Mouse (Mus musculus) MEL (cell line): ENCODE measurements at regions not wholly inside any gene's neighbourhood (a gene's known extent, or its start where the extent isn't known, plus 50 kb on each side); places are given as distances from the start of the nearest gene placed in this dataset.

Experiments
- DNase-seq: peaks from one replicate; pipeline ENCODE4 v3.0.0; 2011; ENCODE audit warnings: low read depth, low spot score
- H3K27ac ChIP-seq: 2 replicates; pipeline ENCODE4 v1.5.1; 2012; ENCODE audit warnings: low read depth, mild to moderate bottlenecking, control low read depth, low read length, moderate library complexity; ENCODE audit not compliant: control insufficient read depth
- H3K27me3 ChIP-seq, 2 experiments: fragments of 150-350 bp in 1 of 2; sonication (generic) in 1 of 2; 2 replicates each; pipeline ENCODE4 v1.6.1; 2012; ENCODE audit warnings: low read length in 2 of 2, mild to moderate bottlenecking in 2 of 2, improper control_type of control experiment in 1 of 2, moderate library complexity in 1 of 2; ENCODE audit not compliant: insufficient read depth in 2 of 2, control insufficient read depth in 1 of 2
- H3K36me3 ChIP-seq, 2 experiments: 2 replicates each; pipeline ENCODE4 v1.6.1; 2012 to 2014; ENCODE audit warnings: low read length in 2 of 2, improper control_type of control experiment in 1 of 2, inconsistent platforms in 1 of 2, mild to moderate bottlenecking in 1 of 2; ENCODE audit not compliant: insufficient read depth in 2 of 2, control insufficient read depth in 1 of 2
- H3K4me1 ChIP-seq, 2 experiments: fragments of 150-350 bp in 1 of 2; sonication (generic) in 1 of 2; 2 replicates each; pipeline ENCODE4 v1.6.1; 2012; ENCODE audit warnings: low read length in 2 of 2, improper control_type of control experiment in 1 of 2, mild to moderate bottlenecking in 1 of 2; ENCODE audit not compliant: insufficient read depth in 2 of 2, control insufficient read depth in 1 of 2
- H3K4me3 ChIP-seq, 2 experiments: fragments of 150-350 bp in 1 of 2; sonication (generic) in 1 of 2; 2 replicates each; pipeline ENCODE4 v1.5.1; 2012; ENCODE audit warnings: low read depth in 2 of 2, low read length in 2 of 2, mild to moderate bottlenecking in 2 of 2, moderate library complexity in 2 of 2, control low read depth in 1 of 2, improper control_type of control experiment in 1 of 2; ENCODE audit not compliant: control insufficient read depth in 1 of 2, insufficient read depth in 1 of 2
- H3K79me2 ChIP-seq: 2 replicates; pipeline ENCODE4 v1.6.1; 2012; ENCODE audit warnings: mild to moderate bottlenecking, low read length, moderate library complexity; ENCODE audit not compliant: control insufficient read depth, poor library complexity, insufficient read depth
- H3K9ac ChIP-seq: 2 replicates; pipeline ENCODE4 v1.6.1; 2012; ENCODE audit warnings: low read depth, mild to moderate bottlenecking, control low read depth, low read length, moderate library complexity; ENCODE audit not compliant: control insufficient read depth, poor library complexity, severe bottlenecking
- H3K9me3 ChIP-seq: fragments of 150-350 bp; sonication (generic); replicated peaks from 2 replicates; pipeline ENCODE4 v1.6.1; 2012; ENCODE audit warnings: mild to moderate bottlenecking, low read length, improper control_type of control experiment, moderate library complexity; ENCODE audit not compliant: insufficient read depth
- BHLHE40 ChIP-seq: IDR thresholded peaks from 2 replicates; pipeline ENCODE4 v1.6.1; 2012; ENCODE audit warnings: low read depth, mild to moderate bottlenecking, inconsistent platforms, low read length, improper control_type of control experiment, borderline replicate concordance
- CHD1 ChIP-seq: IDR thresholded peaks from 2 replicates; pipeline ENCODE4 v1.6.1; 2012; ENCODE audit warnings: low read depth, mild to moderate bottlenecking, inconsistent platforms, low read length, improper control_type of control experiment
- ETS1 ChIP-seq: IDR thresholded peaks from 2 replicates; pipeline ENCODE4 v1.6.1; 2012; ENCODE audit warnings: low read depth, mild to moderate bottlenecking, inconsistent platforms, low read length, improper control_type of control experiment, moderate library complexity
- GABPA ChIP-seq: IDR thresholded peaks from 2 replicates; pipeline ENCODE4 v1.6.1; 2012; ENCODE audit warnings: low read depth, mild to moderate bottlenecking, inconsistent platforms, low read length, improper control_type of control experiment, moderate library complexity
- HCFC1 ChIP-seq: IDR thresholded peaks from 2 replicates; pipeline ENCODE4 v1.6.1; 2012; ENCODE audit warnings: low read depth, mild to moderate bottlenecking, inconsistent platforms, low read length, improper control_type of control experiment, moderate library complexity
- MYC ChIP-seq: IDR thresholded peaks from 2 replicates; pipeline ENCODE4 v1.6.1; 2011; ENCODE audit warnings: low read depth, mild to moderate bottlenecking, low read length, improper control_type of control experiment, moderate library complexity
- NELFE ChIP-seq: IDR thresholded peaks from 2 replicates; pipeline ENCODE4 v1.6.1; 2011; ENCODE audit warnings: low read depth, low read length, improper control_type of control experiment
- POLR2A ChIP-seq, 2 experiments: IDR thresholded peaks; 2 replicates each; pipeline ENCODE4 v1.6.1; 2011 to 2012; ENCODE audit warnings: low read length in 2 of 2, mild to moderate bottlenecking in 2 of 2, control low read depth in 1 of 2, improper control_type of control experiment in 1 of 2, low read depth in 1 of 2, moderate library complexity in 1 of 2; ENCODE audit not compliant: control insufficient read depth in 1 of 2, insufficient read depth in 1 of 2, poor library complexity in 1 of 2
- RAD21 ChIP-seq: IDR thresholded peaks from 2 replicates; pipeline ENCODE4 v1.6.1; 2011; ENCODE audit warnings: mild to moderate bottlenecking, low read depth, low read length, improper control_type of control experiment
- RCOR1 ChIP-seq: IDR thresholded peaks from 2 replicates; pipeline ENCODE4 v1.6.1; 2012; ENCODE audit warnings: low read depth, mild to moderate bottlenecking, inconsistent platforms, low read length, improper control_type of control experiment
- USF1 ChIP-seq: IDR thresholded peaks from 2 replicates; pipeline ENCODE4 v1.6.1; 2014; ENCODE audit warnings: low read depth, mild to moderate bottlenecking, inconsistent platforms, low read length, improper control_type of control experiment, moderate library complexity

GRCm38 (mm10) chr17:87200134-87200533 is 65.6 kb downstream of the Mcfd2 start:
- H3K79me2 ChIP-seq: no peaks in the 10 kb centered on the region
- H3K27ac ChIP-seq: no peak overlapping the region
- TF ChIP-seq HCFC1: no peak
- peaks cover 2 to 14% of the 10 kb centered on the region in 2 experiments; a peak in 2 of 4 replicates for H3K4me1 ChIP-seq
- peaks cover 1 to 4% of the 10 kb centered on the region in 2 experiments; a peak in 2 of 4 replicates for H3K27me3 ChIP-seq
- DNase-seq: no peak
- H3K9ac ChIP-seq: no peak overlapping the region
- H3K36me3 ChIP-seq: peaks cover 0 to 8% of the 10 kb centered on the region in 2 experiments; a peak in 2 of 4 replicates
- no peaks in the 10 kb centered on the region for H3K9me3 ChIP-seq
- no peak overlapping the region for H3K4me3 ChIP-seq

- Histone ChIP-seq H3K9ac (no peak overlapping the region), H3K9me3 (no peaks in the 10 kb centered on the region), H3K4me1 (peaks cover 2 to 14% of the 10 kb centered on the region in 2 experiments; a peak in 2 of 4 replicates), H3K27me3 (peaks cover 1 to 4% of the 10 kb centered on the region in 2 experiments; a peak in 2 of 4 replicates), H3K79me2 (no peaks in the 10 kb centered on the region), H3K4me3 (no peak overlapping the region)
- TF ChIP-seq NELFE: no peak
- TF ChIP-seq RCOR1: no peak
- TF ChIP-seq GABPA: no peak
- no peak for TF ChIP-seq CHD1
- TF ChIP-seq USF1: no peak
- TF ChIP-seq POLR2A (IDR thresholded peaks at IDR 0.05; ENCODE audit: control insufficient read depth in 1 of 2, insufficient read depth in 1 of 2, low read depth in 1 of 2, low read length in 2 of 2, poor library complexity in 1 of 2): no peak
- no peak for TF ChIP-seq RAD21
- TF ChIP-seq ETS1: no peak
- no peak for TF ChIP-seq BHLHE40
- TF ChIP-seq, all 39 proteins: peak for 0
- Histone ChIP-seq H3K27ac (no peak overlapping the region), H3K36me3 (peaks cover 0 to 8% of the 10 kb centered on the region in 2 experiments; a peak in 2 of 4 replicates)
- no peak for DNase-seq
Measured at GRCm38 (mm10) chr17:87199134-87199533, 66.6 kb downstream of the Mcfd2 start.

DNA sequence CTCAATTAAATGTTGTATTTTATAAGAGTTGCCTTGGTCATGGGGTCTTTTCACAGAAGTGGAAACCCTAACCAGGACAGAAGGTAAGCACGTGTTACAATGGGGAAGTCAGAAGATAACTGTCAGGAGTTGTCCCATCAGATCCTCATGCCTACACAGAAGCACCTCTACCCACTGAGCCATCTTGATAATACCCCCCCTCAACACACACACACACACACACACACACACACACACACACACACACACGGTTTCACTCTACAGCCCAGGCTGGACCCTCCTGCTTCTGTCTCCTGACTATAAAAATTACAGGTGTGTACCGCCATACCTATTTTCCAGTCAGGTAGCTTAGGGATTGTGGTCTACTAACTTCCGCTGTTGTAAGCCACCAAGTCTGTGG is 68.3 kb downstream of the Mcfd2 start:
- Histone ChIP-seq H3K27ac (no peak overlapping the region), H3K36me3 (peaks cover 0 to 2% of the 10 kb centered on the region in 2 experiments; a peak in 2 of 4 replicates), H3K79me2 (no peaks in the 10 kb centered on the region), H3K4me1 (peaks cover 2 to 7% of the 10 kb centered on the region in 2 experiments; a peak in 2 of 4 replicates), H3K27me3 (peaks cover 1 to 4% of the 10 kb centered on the region in 2 experiments; a peak in 3 of 4 replicates), H3K9ac (no peak overlapping the region), H3K4me3 (no peak overlapping the region), H3K9me3 (no peaks in the 10 kb centered on the region)
- no peak for TF ChIP-seq RAD21
- 0 out of 2 replicates have a peak, but pooled peaks have one; percentile 20 for TF ChIP-seq MYC
- no peak for DNase-seq
